Mouse (Mus musculus) E14TG2a.4 (cell line): ENCODE measurements around the gene Ldlrad2.
"Not testable (repeated sequence)": the region's sequence is repeated elsewhere in the genome, so short reads cannot be mapped to it uniquely, and the experiment has no call there.

Experiments
- CTCF ChIP-seq: conservative IDR thresholded peaks from 2 replicates; pipeline ENCODE4 v1.5.1; 2014; ENCODE audit warnings: low read length
- NANOG ChIP-seq: IDR thresholded peaks from 2 replicates; pipeline ENCODE4 v1.6.1; 2014; ENCODE audit warnings: borderline replicate concordance, low read length, mixed read lengths

- TF ChIP-seq CTCF, NANOG: not testable (repeated sequence)
Observed at GRCm38 (mm10) chr4:137589095-137589494, 14.7 kb upstream of the Ldlrad2 start.
